Mouse (Mus musculus): ENCODE results near the gene Car3. TPM values are rescaled to one million over a fixed set of nuclear protein-coding genes. Genes with fewer than 3 reads are reported as not detected.

Car3 gene
- total and polyA plus RNA-seq, 2 experiments: 1,504 to 1,802 TPM

DNA sequence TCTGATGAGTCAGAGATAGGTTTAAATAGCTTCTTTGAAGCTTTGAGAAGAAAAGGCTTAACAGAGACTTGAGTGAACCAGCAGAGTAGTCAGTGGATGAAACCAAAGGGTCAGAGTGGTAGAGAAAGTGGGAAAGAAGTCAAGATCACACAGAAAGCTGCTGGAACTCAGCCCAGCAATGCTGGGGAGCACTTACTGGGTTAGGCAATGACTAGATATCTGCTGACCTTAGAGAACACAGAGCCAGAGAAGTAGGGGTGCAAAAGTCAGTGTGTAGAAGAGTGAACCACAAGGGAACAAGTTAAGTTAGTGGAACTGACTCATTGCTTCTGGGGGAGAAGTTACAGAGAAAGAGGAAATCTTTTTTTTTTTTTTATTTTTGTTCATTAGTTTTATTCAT is 30.5 kb upstream of the Car3 start:
- H3K36me3 ChIP-seq (ENCODE audit: control insufficient read depth, insufficient read depth, low read length): no peaks in the 10 kb centered on the region
- no peak overlapping the region for H3K27ac ChIP-seq (replicated peaks; ENCODE audit: insufficient read depth, low read depth, low read length)
- H3K27me3 ChIP-seq (ENCODE audit: control insufficient read depth, insufficient read depth, low read length): no peaks in the 10 kb centered on the region
- TF ChIP-seq POLR2A (IDR thresholded peaks at IDR 0.05; ENCODE audit: extremely low read depth, insufficient read depth, low read length) (no peak), CTCF (IDR thresholded peaks at IDR 0.05; ENCODE audit: low read depth, low read length) (no peak)
- peak; percentile 99 for DNase-seq (ENCODE audit: extremely low read depth, low read depth, low spot score)
- no peak overlapping the region for H3K4me3 ChIP-seq (ENCODE audit: insufficient read depth, low read depth, low read length)
- H3K9ac ChIP-seq (ENCODE audit: low read depth, low read length): no peak overlapping the region
- H3K79me2 ChIP-seq (ENCODE audit: control insufficient read depth, insufficient read depth, low read length): no peaks in the 10 kb centered on the region
- H3K4me1 ChIP-seq (ENCODE audit: control insufficient read depth, insufficient read depth, low read length): peaks cover 17% of the 10 kb centered on the region

DNA sequence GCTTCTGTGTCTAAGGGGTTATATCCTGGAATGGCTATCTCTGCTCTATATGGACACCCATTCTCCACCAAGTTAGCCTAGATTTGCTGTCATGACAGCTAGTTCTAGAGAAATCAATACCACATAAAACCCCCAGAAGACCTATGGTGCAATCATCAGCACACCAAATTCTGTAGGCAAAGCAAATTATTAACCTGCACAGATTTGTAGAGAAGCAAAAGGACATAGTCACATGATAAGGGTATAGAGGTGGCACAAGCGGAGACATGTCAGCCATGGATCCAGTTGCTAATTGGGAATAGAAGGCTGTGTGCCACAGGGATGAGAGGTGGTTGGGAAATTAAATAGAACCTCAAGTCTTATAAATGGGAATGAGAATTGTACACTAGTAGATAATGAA is 24.4 kb upstream of the Car3 start:
- Histone ChIP-seq H3K9ac (ENCODE audit: low read depth, low read length) (no peak overlapping the region), H3K36me3 (ENCODE audit: control insufficient read depth, insufficient read depth, low read length) (no peaks in the 10 kb centered on the region), H3K4me3 (ENCODE audit: insufficient read depth, low read depth, low read length) (no peak overlapping the region), H3K27me3 (ENCODE audit: control insufficient read depth, insufficient read depth, low read length) (no peaks in the 10 kb centered on the region), H3K27ac (replicated peaks; ENCODE audit: insufficient read depth, low read depth, low read length) (no peak overlapping the region), H3K79me2 (ENCODE audit: control insufficient read depth, insufficient read depth, low read length) (no peaks in the 10 kb centered on the region), H3K4me1 (ENCODE audit: control insufficient read depth, insufficient read depth, low read length) (peaks cover 7% of the 10 kb centered on the region; the same call in 1 of the 2 replicates)
- no peak for TF ChIP-seq POLR2A (IDR thresholded peaks at IDR 0.05; ENCODE audit: extremely low read depth, insufficient read depth, low read length)
- TF ChIP-seq CTCF (IDR thresholded peaks at IDR 0.05; ENCODE audit: low read depth, low read length): no peak
- WGBS: 88% methylated on average over 1 of the region's 1 CpGs
- DNase-seq (ENCODE audit: extremely low read depth, low read depth, low spot score): no peak

DNA sequence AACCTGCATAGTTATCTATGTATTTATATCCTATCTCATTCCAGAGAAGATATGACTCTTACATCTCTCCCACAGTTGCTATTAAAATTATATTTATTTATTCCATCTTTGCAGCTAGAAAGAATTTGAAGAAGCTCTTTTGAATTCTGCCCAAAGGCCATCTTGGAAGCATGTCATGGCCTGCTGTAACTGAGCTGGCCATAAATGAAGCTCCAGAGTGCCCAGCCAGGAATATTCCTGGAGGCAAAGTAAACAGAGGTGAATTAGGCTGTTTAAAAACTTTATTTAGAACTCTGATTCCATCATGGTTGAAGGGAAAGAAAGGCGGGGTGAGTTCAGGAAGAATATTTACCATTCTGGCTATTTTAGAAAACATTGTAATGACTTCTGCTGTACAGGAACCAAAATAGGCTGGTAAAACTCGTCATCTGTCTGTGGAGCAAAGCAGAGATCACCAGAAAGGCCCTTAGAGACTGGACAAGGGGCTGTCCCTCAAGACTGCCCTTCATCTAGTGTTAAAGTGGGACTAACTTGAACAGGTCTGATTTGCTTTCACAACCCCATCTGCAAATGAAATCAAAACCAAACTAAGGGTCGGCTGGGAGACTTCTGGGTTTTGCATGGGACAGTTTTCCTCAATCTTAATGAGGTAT is 23.7 kb upstream of the Car3 start:
- WGBS: 92% methylated on average over 3 of the region's 3 CpGs
- no peak for TF ChIP-seq POLR2A (IDR thresholded peaks at IDR 0.05; ENCODE audit: extremely low read depth, insufficient read depth, low read length)
- TF ChIP-seq CTCF (IDR thresholded peaks at IDR 0.05; ENCODE audit: low read depth, low read length): no peak

DNA sequence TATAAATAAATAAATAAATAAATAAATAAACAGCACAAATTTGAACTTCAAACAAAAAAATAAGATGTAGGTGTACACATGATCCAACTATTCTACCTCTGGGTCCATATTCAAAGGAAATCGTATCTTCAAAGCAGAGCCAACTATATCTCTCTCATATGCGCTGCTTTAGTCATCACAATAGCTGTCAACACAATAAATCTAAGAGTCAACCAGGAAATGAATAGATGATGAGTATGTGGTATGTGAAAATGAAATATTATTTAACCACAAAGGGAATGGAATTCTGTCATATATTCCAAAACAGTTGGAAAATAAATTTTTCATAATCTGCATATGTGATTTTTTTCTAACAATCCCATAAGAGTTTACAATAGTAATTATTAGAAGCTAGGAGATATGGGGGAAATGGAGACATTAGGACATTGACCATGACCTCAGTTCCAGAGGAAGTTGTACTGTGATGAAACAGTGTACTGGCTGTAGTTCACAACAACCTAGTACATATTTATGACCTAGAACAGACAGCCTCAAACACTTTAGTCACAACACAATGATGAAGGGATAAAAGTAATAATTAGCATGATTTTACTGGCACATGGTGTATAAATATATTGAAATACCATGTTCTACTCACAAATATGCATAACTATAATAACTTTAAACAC is 14.6 kb upstream of the Car3 start:
- Histone ChIP-seq H3K27ac (replicated peaks; ENCODE audit: insufficient read depth, low read depth, low read length) (no peak overlapping the region), H3K79me2 (ENCODE audit: control insufficient read depth, insufficient read depth, low read length) (no peaks in the 10 kb centered on the region), H3K27me3 (ENCODE audit: control insufficient read depth, insufficient read depth, low read length) (no peaks in the 10 kb centered on the region), H3K4me3 (ENCODE audit: insufficient read depth, low read depth, low read length) (no peak overlapping the region), H3K4me1 (ENCODE audit: control insufficient read depth, insufficient read depth, low read length) (0 out of 2 replicates have a peak, but pooled peaks cover 2% of the 10 kb centered on the region), H3K9ac (ENCODE audit: low read depth, low read length) (no peak overlapping the region), H3K36me3 (ENCODE audit: control insufficient read depth, insufficient read depth, low read length) (peaks cover 2% of the 10 kb centered on the region)
- WGBS: 88% methylated on average over 2 of the region's 2 CpGs
- DNase-seq (ENCODE audit: extremely low read depth, low read depth, low spot score): peak; percentile 71
- TF ChIP-seq POLR2A (IDR thresholded peaks at IDR 0.05; ENCODE audit: extremely low read depth, insufficient read depth, low read length) (no peak), CTCF (IDR thresholded peaks at IDR 0.05; ENCODE audit: low read depth, low read length) (no peak)

More for the DNA sequence above, 23.7 kb upstream of the Car3 start:
- Histone ChIP-seq H3K36me3 (ENCODE audit: control insufficient read depth, insufficient read depth, low read length) (no peaks in the 10 kb centered on the region), H3K79me2 (ENCODE audit: control insufficient read depth, insufficient read depth, low read length) (no peaks in the 10 kb centered on the region), H3K27ac (replicated peaks; ENCODE audit: insufficient read depth, low read depth, low read length) (no peak overlapping the region), H3K4me1 (ENCODE audit: control insufficient read depth, insufficient read depth, low read length) (peaks cover 7% of the 10 kb centered on the region; the same call in 1 of the 2 replicates), H3K4me3 (ENCODE audit: insufficient read depth, low read depth, low read length) (no peak overlapping the region), H3K27me3 (ENCODE audit: control insufficient read depth, insufficient read depth, low read length) (no peaks in the 10 kb centered on the region), H3K9ac (ENCODE audit: low read depth, low read length) (no peak overlapping the region)
- DNase-seq (ENCODE audit: extremely low read depth, low read depth, low spot score): peak; percentile 30

DNA sequence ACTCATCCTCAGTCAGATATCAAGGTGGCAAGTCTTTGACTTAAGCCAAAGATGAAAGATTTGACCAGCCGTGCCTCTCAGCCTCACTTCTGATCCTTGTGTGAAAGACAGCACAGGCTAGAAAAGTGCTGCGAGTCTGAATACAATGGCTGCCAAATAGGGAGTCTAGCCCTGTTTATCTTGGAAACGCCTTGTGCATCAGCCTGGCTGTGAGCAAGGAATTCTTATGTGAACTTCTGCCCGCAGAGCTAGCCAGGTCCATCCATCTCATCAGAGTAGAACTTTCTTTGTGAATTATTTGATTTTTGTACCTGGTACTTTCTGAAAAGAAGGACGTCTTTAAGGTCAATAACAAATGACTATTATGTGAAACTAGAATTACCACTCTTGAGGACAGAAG is 9.3 kb upstream of the Car3 start:
- Histone ChIP-seq H3K4me1 (ENCODE audit: control insufficient read depth, insufficient read depth, low read length) (peaks cover 2% of the 10 kb centered on the region), H3K4me3 (ENCODE audit: insufficient read depth, low read depth, low read length) (no peak overlapping the region), H3K9ac (ENCODE audit: low read depth, low read length) (no peak overlapping the region), H3K27ac (replicated peaks; ENCODE audit: insufficient read depth, low read depth, low read length) (peak overlapping the region; percentile 63; the same call in 1 of the 2 replicates), H3K27me3 (ENCODE audit: control insufficient read depth, insufficient read depth, low read length) (no peaks in the 10 kb centered on the region), H3K36me3 (ENCODE audit: control insufficient read depth, insufficient read depth, low read length) (peaks cover 4% of the 10 kb centered on the region), H3K79me2 (ENCODE audit: control insufficient read depth, insufficient read depth, low read length) (no peaks in the 10 kb centered on the region)
- 19% methylated on average over 5 of the region's 5 CpGs for WGBS
- DNase-seq (ENCODE audit: extremely low read depth, low read depth, low spot score): peak; percentile 77
- TF ChIP-seq POLR2A (IDR thresholded peaks at IDR 0.05; ENCODE audit: extremely low read depth, insufficient read depth, low read length) (no peak), CTCF (IDR thresholded peaks at IDR 0.05; ENCODE audit: low read depth, low read length) (no peak)

DNA sequence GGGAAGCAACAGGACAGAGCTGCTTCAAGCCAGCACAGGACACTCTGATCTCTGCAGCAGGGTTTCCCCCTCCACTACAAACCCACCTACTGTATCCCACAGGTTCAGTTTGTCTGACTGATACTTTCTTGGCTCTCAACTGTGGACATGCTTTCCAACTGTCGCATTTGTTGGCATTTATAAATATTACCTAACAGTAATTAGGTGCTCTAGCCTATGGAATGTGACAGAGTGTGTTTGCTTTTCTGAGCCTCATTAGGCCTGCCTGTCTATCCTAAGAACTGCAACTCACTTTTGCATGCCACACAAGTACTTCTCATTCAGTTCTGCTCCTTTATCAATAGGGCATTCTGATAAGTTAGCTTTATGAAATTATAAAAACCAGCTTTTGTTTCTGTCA is 8.9 kb upstream of the Car3 start:
- peak; percentile 40 for DNase-seq (ENCODE audit: extremely low read depth, low read depth, low spot score)
- Histone ChIP-seq H3K9ac (ENCODE audit: low read depth, low read length) (no peak overlapping the region), H3K79me2 (ENCODE audit: control insufficient read depth, insufficient read depth, low read length) (no peaks in the 10 kb centered on the region), H3K4me1 (ENCODE audit: control insufficient read depth, insufficient read depth, low read length) (peaks cover 2% of the 10 kb centered on the region), H3K4me3 (ENCODE audit: insufficient read depth, low read depth, low read length) (no peak overlapping the region), H3K27me3 (ENCODE audit: control insufficient read depth, insufficient read depth, low read length) (no peaks in the 10 kb centered on the region), H3K27ac (replicated peaks; ENCODE audit: insufficient read depth, low read depth, low read length) (no peak overlapping the region; the same call in 1 of the 2 replicates), H3K36me3 (ENCODE audit: control insufficient read depth, insufficient read depth, low read length) (peaks cover 4% of the 10 kb centered on the region)
- TF ChIP-seq CTCF (IDR thresholded peaks at IDR 0.05; ENCODE audit: low read depth, low read length) (no peak), POLR2A (IDR thresholded peaks at IDR 0.05; ENCODE audit: extremely low read depth, insufficient read depth, low read length) (no peak)
- WGBS: 23% methylated on average over 1 of the region's 1 CpGs

Measured in liver, adult 2 months (tissue).